Mouse (Mus musculus): ENCODE data around the gene Gmds.

DNA sequence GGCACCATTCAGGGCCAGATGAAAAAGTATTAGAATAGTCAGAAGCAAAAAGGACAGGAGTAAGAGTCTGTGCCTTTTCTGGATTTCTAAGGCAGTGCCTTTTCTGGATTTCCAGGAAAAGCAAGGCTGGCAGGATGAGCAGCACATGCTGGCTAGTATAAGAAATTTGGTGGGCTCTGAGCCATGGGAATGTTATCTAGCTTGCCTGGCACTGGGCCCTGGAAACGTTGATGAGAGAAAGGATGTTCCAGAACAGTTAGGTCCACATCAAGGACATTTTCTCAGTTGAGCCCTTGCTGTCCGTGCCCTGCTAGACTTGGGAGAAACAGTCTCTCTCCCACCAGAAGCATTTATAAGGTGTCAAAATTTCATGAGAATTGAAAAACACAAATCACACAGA, 82.4 kb downstream of the Gmds start:
- TF ChIP-seq CTCF (IDR thresholded peaks at IDR 0.05; ENCODE audit: extremely low read depth, insufficient read depth, low read length) = no peak
- TF ChIP-seq POLR2A (IDR thresholded peaks at IDR 0.05; ENCODE audit: extremely low read depth, insufficient read depth, low read length) = no peak
